ENCODE assay signal across 10 mouse cellular contexts in genomic region chr19:46004814-46005466, GRCm38 (mm10). TPM values are rescaled to one million over a fixed set of nuclear protein-coding genes. Genes with fewer than 3 reads are reported as not detected.
DNase-seq lines count a peak whose midpoint lies in the region; ATAC-seq and TF ChIP-seq lines count a peak whose summit lies in the region.
"Had no signal": no experiment of that assay in that cellular context is flagged by ENCODE, and none has a peak within 500 bp of the region (broad histone marks: within the 10 kb centered on the region; RNA-seq: fewer than 3 reads in every experiment).

No protein-coding gene starts in this region.

- H3K9me3 ChIP-seq in kidney, embryonic 16.5 days (ENCODE audit: low read length), result 0 out of 2 replicates have a peak, but pooled peaks cover 5% of the 10 kb centered on the region
- no peaks in the 10 kb centered on the region for H3K9me3 ChIP-seq in embryonic facial prominence, embryonic 10.5 days

- TF ChIP-seq CTCF in gastrocnemius, adult 2 months (IDR thresholded peaks at IDR 0.05), result no peak
- no peak for TF ChIP-seq CTCF in C2C12 (IDR thresholded peaks at IDR 0.05; ENCODE audit: control insufficient read depth, insufficient read depth, insufficient read length)

- H3K79me3 ChIP-seq in C2C12 (ENCODE audit: low read depth), result peaks cover 24% of the 10 kb centered on the region

- 0 out of 2 replicates have a peak overlapping the region, but pooled peaks have one; percentile 9 for H3K9ac ChIP-seq in kidney, embryonic 16.5 days (replicated peaks; ENCODE audit: low read length)

- H3K79me2 ChIP-seq in C2C12 (ENCODE audit: control insufficient read depth, insufficient read depth), result peaks cover 38% of the 10 kb centered on the region

- H3K27me3 ChIP-seq in kidney, embryonic 16.5 days (ENCODE audit: insufficient read depth, low read length), result no peaks in the 10 kb centered on the region
- H3K27me3 ChIP-seq in C2C12 (ENCODE audit: control insufficient read depth, insufficient read depth, insufficient read length), result no peaks in the 10 kb centered on the region
- peaks cover 23% of the 10 kb centered on the region for H3K27me3 ChIP-seq in embryonic facial prominence, embryonic 10.5 days (replicated peaks; ENCODE audit: low read depth, poor library complexity, severe bottlenecking)

- WGBS in kidney, embryonic 16.5 days, result 78% methylated on average over 17 of the region's 17 CpGs
- WGBS in embryonic facial prominence, embryonic 10.5 days, result 71% methylated on average over 17 of the region's 17 CpGs

- H3K4me2 ChIP-seq in kidney, embryonic 16.5 days (replicated peaks; ENCODE audit: low read depth, low read length), result peak overlapping the region; percentile 99

- H3K27ac ChIP-seq in gastrocnemius, adult 2 months, result no peak overlapping the region
- H3K27ac ChIP-seq in kidney, embryonic 16.5 days (ENCODE audit: low read length), result no peak overlapping the region
- no peak overlapping the region for H3K27ac ChIP-seq in embryonic facial prominence, embryonic 10.5 days (replicated peaks)
- H3K27ac ChIP-seq: left cerebral cortex, adult 2 months had no signal

- peaks cover 17% of the 10 kb centered on the region for H3K36me3 ChIP-seq in kidney, embryonic 16.5 days (ENCODE audit: insufficient read depth, low read length)
- peaks cover 16% of the 10 kb centered on the region for H3K36me3 ChIP-seq in C2C12 (ENCODE audit: control insufficient read depth, insufficient read depth)
- peaks cover 13% of the 10 kb centered on the region; the same call in 1 of the 2 replicates for H3K36me3 ChIP-seq in embryonic facial prominence, embryonic 10.5 days (replicated peaks)

- no peak for ATAC-seq in kidney, embryonic 16.5 days (ENCODE audit: low FRiP score, low TSS enrichment)

- H3K4me1 ChIP-seq in kidney, embryonic 16.5 days (ENCODE audit: insufficient read depth, low read length), result peaks cover 13% of the 10 kb centered on the region
- peaks cover 27% of the 10 kb centered on the region for H3K4me1 ChIP-seq in embryonic facial prominence, embryonic 10.5 days

- intact Hi-C loops in gastrocnemius, adult 2 months (cut with DNase I), result loop anchor here (5.0 kb wide), 1 partner anchor 37 kb away; the partner anchor contains the start of gene Pprc1

- DNase-seq in gastrocnemius, adult 2 months, result peak; percentile 17
- no peak for DNase-seq in gastrocnemius, adult 18-20 months (ENCODE audit: low spot score)
- DNase-seq in kidney, postnatal 10 days, result no peak
- no peak for DNase-seq in embryonic facial prominence, embryonic 10.5 days (ENCODE audit: low spot score)
- no peak for DNase-seq in left cerebral cortex, adult 8-10 months (ENCODE audit: low spot score in 2 of 2)
- DNase-seq in urinary bladder, adult 2 months (ENCODE audit: low spot score), result no peak
- DNase-seq: heart, postnatal 36 days had no signal

- peak overlapping the region; percentile 93 for H3K4me3 ChIP-seq in gastrocnemius, adult 2 months
- H3K4me3 ChIP-seq in kidney, embryonic 16.5 days (ENCODE audit: low read length), result no peak overlapping the region
- no peak overlapping the region for H3K4me3 ChIP-seq in C2C12 (ENCODE audit: insufficient read depth, poor library complexity, severe bottlenecking)
- peak overlapping the region; percentile 81; the same call in 1 of the 2 replicates for H3K4me3 ChIP-seq in embryonic facial prominence, embryonic 10.5 days

- H3ac ChIP-seq in C2C12 (ENCODE audit: control insufficient read depth, insufficient read length, low read depth), result peak overlapping the region; percentile 27

TF ChIP-seq in C2C12, 6 proteins besides CTCF, POLR2A, EP300 and RAD21:
- TF ChIP-seq USF1 (IDR thresholded peaks at IDR 0.05; ENCODE audit: low read depth), result no peak
- no peak for TF ChIP-seq CEBPB (IDR thresholded peaks at IDR 0.05; ENCODE audit: low read depth)
- no peak for TF ChIP-seq MYOG (IDR thresholded peaks at IDR 0.05; ENCODE audit: control insufficient read depth, extremely low read depth, insufficient read length)
- TF ChIP-seq FOSL1 (IDR thresholded peaks at IDR 0.05; ENCODE audit: insufficient read depth, low read length, poor library complexity, severe bottlenecking), result no peak
- TF ChIP-seq MYOD1 (IDR thresholded peaks at IDR 0.05; ENCODE audit: control insufficient read depth, insufficient read length, low read depth), result no peak
- no peak for TF ChIP-seq MAX (IDR thresholded peaks at IDR 0.05)

RNA-seq across cellular contexts. Expression of gene Hps6, which starts 1.6 kb away (rescaled TPM):
- 1 to 10 TPM; 3.4 to 3.9 TPM for total RNA-seq in gastrocnemius, adult 2 months (2021)
- 1 to 10 TPM; 3.6 to 3.9 TPM for total RNA-seq in gastrocnemius, adult 18-20 months (2021)
- 9.8 and 10.5 TPM in 2 replicates for polyA plus RNA-seq in kidney, embryonic 16.5 days (2015; fragmentation: Nextera tagmentation; extraction: Ambion mirVana)
- 14.6 TPM for polyA plus RNA-seq in C2C12 (2012; fragmentation: generic; extraction: Trizol)
- polyA plus RNA-seq in embryonic facial prominence, embryonic 10.5 days (2016; fragmentation: Nextera tagmentation; extraction: Ambion mirVana), result 4.4 and 5.0 TPM in 2 replicates
- 1 to 10 TPM; 7.8 to 9.0 (median 8.5) TPM for total RNA-seq in left cerebral cortex, adult 8-10 months (2022)
- polyA plus RNA-seq in urinary bladder, adult 2 months (2012; rRNA removed), result 6.6 and 6.7 TPM in 2 replicates

RNA-seq across cellular contexts. Expression of gene Armh3, which starts 6.7 kb away (rescaled TPM):
- 10 to 100 TPM; 13.6 to 14.7 TPM for total RNA-seq in gastrocnemius, adult 2 months (2021)
- total RNA-seq in gastrocnemius, adult 18-20 months (2021), result 10 to 100 TPM; 11.9 to 12.6 TPM
- 20.9 and 21.9 TPM in 2 replicates for polyA plus RNA-seq in kidney, embryonic 16.5 days (2015; fragmentation: Nextera tagmentation; extraction: Ambion mirVana)
- 6.4 TPM for polyA plus RNA-seq in C2C12 (2012; fragmentation: generic; extraction: Trizol)
- 18.4 and 19.1 TPM in 2 replicates for polyA plus RNA-seq in embryonic facial prominence, embryonic 10.5 days (2016; fragmentation: Nextera tagmentation; extraction: Ambion mirVana)
- total RNA-seq in left cerebral cortex, adult 8-10 months (2022), result 10 to 100 TPM; 20.7 to 22.8 (median 21.7) TPM
- 11.1 and 12.6 TPM in 2 replicates for polyA plus RNA-seq in urinary bladder, adult 2 months (2012; rRNA removed)

RNA-seq across cellular contexts. Expression of gene Pprc1, which starts 39.7 kb away (rescaled TPM):
- 10 to 100 TPM; 15.0 to 24.0 TPM for total RNA-seq in gastrocnemius, adult 2 months (2021)
- 10 to 100 TPM; 14.9 to 15.1 TPM for total RNA-seq in gastrocnemius, adult 18-20 months (2021)
- polyA plus RNA-seq in kidney, embryonic 16.5 days (2015; fragmentation: Nextera tagmentation; extraction: Ambion mirVana), result 34.2 and 36.2 TPM in 2 replicates
- polyA plus RNA-seq in C2C12 (2012; fragmentation: generic; extraction: Trizol), result 30.6 TPM
- polyA plus RNA-seq in embryonic facial prominence, embryonic 10.5 days (2016; fragmentation: Nextera tagmentation; extraction: Ambion mirVana), result 55.2 and 65.1 TPM in 2 replicates
- 10 to 100 TPM; 25.7 to 29.7 (median 26.8) TPM for total RNA-seq in left cerebral cortex, adult 8-10 months (2022)
- 15.4 and 17.9 TPM in 2 replicates for polyA plus RNA-seq in urinary bladder, adult 2 months (2012; rRNA removed)

RNA-seq across cellular contexts. Expression of gene Ldb1, which starts 40.1 kb away (rescaled TPM):
- 10 to 100 TPM; 17.8 to 19.5 TPM for total RNA-seq in gastrocnemius, adult 2 months (2021)
- 10 to 100 TPM; 15.5 to 15.8 TPM for total RNA-seq in gastrocnemius, adult 18-20 months (2021)
- polyA plus RNA-seq in kidney, embryonic 16.5 days (2015; fragmentation: Nextera tagmentation; extraction: Ambion mirVana), result 57.0 and 88.2 TPM in 2 replicates
- polyA plus RNA-seq in C2C12 (2012; fragmentation: generic; extraction: Trizol), result 80.5 TPM
- 95.0 and 97.8 TPM in 2 replicates for polyA plus RNA-seq in embryonic facial prominence, embryonic 10.5 days (2016; fragmentation: Nextera tagmentation; extraction: Ambion mirVana)
- total RNA-seq in left cerebral cortex, adult 8-10 months (2022), result 100 to 1,000 TPM; 110 to 132 (median 120) TPM
- 222 and 238 TPM in 2 replicates for polyA plus RNA-seq in urinary bladder, adult 2 months (2012; rRNA removed)

Comparison
In these comparisons a context has a peak if more than half of its experiments do, and no peak if none do; other contexts are left out.
1. H3K4me3 ChIP-seq: peak in gastrocnemius, adult 2 months (single experiment) and embryonic facial prominence, embryonic 10.5 days (single experiment); none in kidney, embryonic 16.5 days (single experiment) and C2C12 (single experiment).